Mouse (Mus musculus): ENCODE data around the gene Bmp4. TPM values are rescaled to one million over a fixed set of nuclear protein-coding genes. Genes with fewer than 3 reads are reported as not detected.

Bmp4 gene
- polyA plus RNA-seq, 1 experiment = 0.02 TPM

DNA sequence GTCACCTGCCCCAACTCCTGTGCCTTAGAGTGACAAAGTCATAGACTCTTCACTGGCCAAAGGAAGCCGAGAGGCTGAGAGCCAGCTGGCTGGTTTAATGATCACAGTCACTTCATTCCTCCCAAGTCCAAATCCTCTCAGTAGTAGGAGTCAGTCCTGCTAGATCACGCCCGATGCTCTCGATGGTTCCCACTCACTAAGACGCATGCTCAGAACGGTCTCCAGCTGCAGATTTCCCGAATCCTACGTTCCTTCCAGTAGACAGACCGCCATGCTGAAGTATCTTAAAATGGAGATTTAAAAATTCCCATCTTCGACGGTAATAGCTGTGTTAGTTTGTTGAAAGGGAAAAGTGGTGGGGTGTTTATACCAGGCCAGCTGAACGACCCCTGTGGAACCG lies 36.8 kb upstream of the Bmp4 start:
- no peaks in the 10 kb centered on the region for H3K27me3 ChIP-seq (ENCODE audit: control insufficient read depth, insufficient read depth, insufficient read length)
- H3K79me2 ChIP-seq (ENCODE audit: control insufficient read depth, insufficient read depth) = no peaks in the 10 kb centered on the region
- H3ac ChIP-seq (ENCODE audit: control insufficient read depth, insufficient read length) = no peak overlapping the region
- H3K4me3 ChIP-seq = no peak overlapping the region
- no peak overlapping the region for H3K4me2 ChIP-seq (ENCODE audit: low read depth)
- no peaks in the 10 kb centered on the region for H3K36me3 ChIP-seq (ENCODE audit: control insufficient read depth, insufficient read depth)
- no peak for TF ChIP-seq REST (IDR thresholded peaks at IDR 0.05; ENCODE audit: insufficient read depth, insufficient read length)
- TF ChIP-seq MYOD1 (IDR thresholded peaks at IDR 0.05; ENCODE audit: control insufficient read depth in 1 of 3, insufficient read length in 2 of 3, low read depth in 2 of 3) = no peak
- TF ChIP-seq POLR2AphosphoS2 (IDR thresholded peaks at IDR 0.05; ENCODE audit: insufficient read length, low read depth) = no peak
- no peak for TF ChIP-seq SRF (IDR thresholded peaks at IDR 0.05; ENCODE audit: control insufficient read depth, insufficient read length, low read depth)
- TF ChIP-seq TCF3 (IDR thresholded peaks at IDR 0.05; ENCODE audit: insufficient read length, low read depth) = no peak

DNA sequence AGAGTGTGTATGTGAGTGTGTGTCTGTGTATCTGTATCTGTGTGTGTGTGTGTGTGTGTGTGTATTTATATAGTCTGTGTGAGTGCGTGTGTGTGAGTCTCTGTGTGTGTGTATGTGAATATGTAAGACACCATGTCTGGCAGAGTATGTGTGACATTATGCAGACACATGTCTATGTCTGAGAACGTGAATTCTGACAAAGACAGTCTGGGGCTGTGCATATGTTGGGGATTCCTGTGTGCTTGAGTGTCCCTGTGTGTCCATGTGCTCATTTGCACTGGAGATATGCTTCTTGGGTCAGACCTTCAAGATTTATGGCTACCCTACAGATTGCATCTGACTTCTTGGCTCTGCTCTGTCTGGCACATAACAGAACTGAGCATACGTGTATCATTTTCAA lies 31.4 kb upstream of the Bmp4 start:
- Histone ChIP-seq H3K4me2 (ENCODE audit: low read depth) (no peak overlapping the region), H3K36me3 (ENCODE audit: control insufficient read depth, insufficient read depth) (no peaks in the 10 kb centered on the region), H3ac (ENCODE audit: control insufficient read depth, insufficient read length) (no peak overlapping the region), H3K27me3 (ENCODE audit: control insufficient read depth, insufficient read depth, insufficient read length) (no peaks in the 10 kb centered on the region), H3K4me3 (no peak overlapping the region), H3K79me2 (ENCODE audit: control insufficient read depth, insufficient read depth) (no peaks in the 10 kb centered on the region)
- TF ChIP-seq USF1 (IDR thresholded peaks at IDR 0.05; ENCODE audit: low read depth) (no peak), MAX (IDR thresholded peaks at IDR 0.05; ENCODE audit: low read depth) (no peak), TCF3 (IDR thresholded peaks at IDR 0.05; ENCODE audit: insufficient read length, low read depth) (no peak), REST (IDR thresholded peaks at IDR 0.05; ENCODE audit: insufficient read depth, insufficient read length) (no peak), E2F4 (IDR thresholded peaks at IDR 0.05; ENCODE audit: insufficient read depth) (no peak), CEBPB (IDR thresholded peaks at IDR 0.05; ENCODE audit: insufficient read depth, poor library complexity, severe bottlenecking) (no peak), MYOG (IDR thresholded peaks at IDR 0.05; ENCODE audit: control insufficient read depth in 1 of 3, insufficient read depth in 1 of 3, insufficient read length in 2 of 3, low read depth in 2 of 3) (no peak), POLR2A (IDR thresholded peaks at IDR 0.05; ENCODE audit: insufficient read length, low read depth) (no peak), POLR2AphosphoS2 (IDR thresholded peaks at IDR 0.05; ENCODE audit: insufficient read length, low read depth) (no peak), TCF12 (IDR thresholded peaks at IDR 0.05; ENCODE audit: insufficient read depth, poor library complexity, severe bottlenecking) (no peak)

DNA sequence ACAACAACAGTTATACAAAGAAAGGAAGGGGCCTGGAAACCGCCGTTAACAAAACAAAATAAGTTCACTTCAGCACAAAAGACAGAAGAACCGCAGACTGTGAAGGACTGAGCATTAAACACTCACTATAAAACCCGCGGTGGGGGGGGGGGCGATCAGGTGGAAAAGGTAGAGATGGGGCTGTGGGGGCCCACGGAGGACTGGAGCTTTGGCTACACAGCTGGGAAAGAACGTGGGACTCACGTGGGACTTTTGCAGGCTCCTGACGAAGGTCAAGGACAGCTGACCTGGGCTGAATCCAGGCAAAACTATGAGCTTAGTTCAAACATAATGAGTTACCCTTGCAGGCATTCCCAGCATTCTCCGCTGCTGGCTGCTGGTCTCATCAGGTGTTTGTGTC lies 28.8 kb upstream of the Bmp4 start:
- Histone ChIP-seq H3K4me2 (ENCODE audit: low read depth) (no peak overlapping the region), H3K27me3 (ENCODE audit: control insufficient read depth, insufficient read depth, insufficient read length) (no peaks in the 10 kb centered on the region), H3K36me3 (ENCODE audit: control insufficient read depth, insufficient read depth) (no peaks in the 10 kb centered on the region), H3K4me3 (no peak overlapping the region), H3K79me2 (ENCODE audit: control insufficient read depth, insufficient read depth) (no peaks in the 10 kb centered on the region), H3ac (ENCODE audit: control insufficient read depth, insufficient read length) (no peak overlapping the region)
- no peak for TF ChIP-seq POLR2A (IDR thresholded peaks at IDR 0.05; ENCODE audit: insufficient read length, low read depth)
- no peak for TF ChIP-seq TCF12 (IDR thresholded peaks at IDR 0.05; ENCODE audit: insufficient read depth, poor library complexity, severe bottlenecking)
- TF ChIP-seq MYOD1 (IDR thresholded peaks at IDR 0.05; ENCODE audit: control insufficient read depth in 1 of 3, insufficient read length in 2 of 3, low read depth in 2 of 3) = no peak
- TF ChIP-seq CEBPB (IDR thresholded peaks at IDR 0.05; ENCODE audit: insufficient read depth, poor library complexity, severe bottlenecking) = no peak
- no peak for TF ChIP-seq REST (IDR thresholded peaks at IDR 0.05; ENCODE audit: insufficient read depth, insufficient read length)
- no peak for TF ChIP-seq SRF (IDR thresholded peaks at IDR 0.05; ENCODE audit: control insufficient read depth, insufficient read length, low read depth)
- TF ChIP-seq MAX (IDR thresholded peaks at IDR 0.05; ENCODE audit: low read depth) = no peak
- no peak for TF ChIP-seq MYOG (IDR thresholded peaks at IDR 0.05; ENCODE audit: control insufficient read depth in 1 of 3, insufficient read depth in 1 of 3, insufficient read length in 2 of 3, low read depth in 2 of 3)
- TF ChIP-seq TCF3 (IDR thresholded peaks at IDR 0.05; ENCODE audit: insufficient read length, low read depth) = no peak
- TF ChIP-seq USF1 (IDR thresholded peaks at IDR 0.05; ENCODE audit: low read depth) = no peak
- TF ChIP-seq E2F4 (IDR thresholded peaks at IDR 0.05; ENCODE audit: insufficient read depth) = no peak
- no peak for TF ChIP-seq POLR2AphosphoS2 (IDR thresholded peaks at IDR 0.05; ENCODE audit: insufficient read length, low read depth)

DNA sequence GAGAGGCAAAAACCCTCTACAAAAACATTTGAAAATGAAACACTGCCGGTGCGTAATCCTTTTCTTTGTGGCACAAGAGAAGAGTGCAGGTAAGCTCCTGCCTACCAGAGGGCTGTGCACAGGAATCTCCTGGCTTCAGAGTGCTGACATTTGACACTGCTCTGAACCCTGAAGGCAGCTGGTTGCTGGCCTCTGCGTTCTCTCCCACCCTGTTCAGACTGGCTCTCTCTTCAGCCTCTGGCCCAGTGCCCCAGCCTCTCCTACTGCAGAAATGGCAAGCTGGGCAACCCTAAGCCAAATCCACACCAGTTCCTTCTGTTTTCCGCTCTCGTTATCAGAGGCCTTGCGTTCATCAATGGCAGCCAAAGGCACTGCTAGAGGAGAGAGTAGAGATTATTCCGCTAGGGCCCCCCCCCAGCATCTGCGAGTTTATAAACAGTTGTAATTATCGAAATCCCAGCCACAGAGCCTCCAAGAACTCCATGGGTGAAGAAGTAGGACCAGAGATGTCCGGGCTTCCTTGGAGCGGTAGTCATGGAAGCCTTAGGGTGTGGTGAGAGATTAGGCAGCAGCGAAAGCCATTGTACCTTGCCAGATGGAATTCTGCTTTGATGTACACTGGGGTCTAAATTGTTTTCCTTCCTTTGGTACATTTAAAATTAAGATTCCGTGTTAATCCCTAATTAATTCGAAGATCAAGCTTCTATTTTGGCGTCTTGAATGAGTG lies 28.1 kb upstream of the Bmp4 start:
- no peak for TF ChIP-seq E2F4 (IDR thresholded peaks at IDR 0.05; ENCODE audit: insufficient read depth)
- no peak for TF ChIP-seq SRF (IDR thresholded peaks at IDR 0.05; ENCODE audit: control insufficient read depth, insufficient read length, low read depth)
- TF ChIP-seq TCF12 (IDR thresholded peaks at IDR 0.05; ENCODE audit: insufficient read depth, poor library complexity, severe bottlenecking) = no peak
- no peak for TF ChIP-seq MYOD1 (IDR thresholded peaks at IDR 0.05; ENCODE audit: control insufficient read depth in 1 of 3, insufficient read length in 2 of 3, low read depth in 2 of 3)
- no peak for TF ChIP-seq MAX (IDR thresholded peaks at IDR 0.05; ENCODE audit: low read depth)
- no peak for TF ChIP-seq CEBPB (IDR thresholded peaks at IDR 0.05; ENCODE audit: insufficient read depth, poor library complexity, severe bottlenecking)
- no peak for TF ChIP-seq TCF3 (IDR thresholded peaks at IDR 0.05; ENCODE audit: insufficient read length, low read depth)
- TF ChIP-seq REST (IDR thresholded peaks at IDR 0.05; ENCODE audit: insufficient read depth, insufficient read length) = no peak
- TF ChIP-seq POLR2AphosphoS2 (IDR thresholded peaks at IDR 0.05; ENCODE audit: insufficient read length, low read depth) = no peak
- no peak for TF ChIP-seq USF1 (IDR thresholded peaks at IDR 0.05; ENCODE audit: low read depth)
- no peak for TF ChIP-seq MYOG (IDR thresholded peaks at IDR 0.05; ENCODE audit: control insufficient read depth in 1 of 3, insufficient read depth in 1 of 3, insufficient read length in 2 of 3, low read depth in 2 of 3)
- TF ChIP-seq POLR2A (IDR thresholded peaks at IDR 0.05; ENCODE audit: insufficient read length, low read depth) = no peak
- no peak overlapping the region for H3ac ChIP-seq (ENCODE audit: control insufficient read depth, insufficient read length)
- no peak overlapping the region for H3K4me3 ChIP-seq
- no peaks in the 10 kb centered on the region for H3K36me3 ChIP-seq (ENCODE audit: control insufficient read depth, insufficient read depth)
- H3K79me2 ChIP-seq (ENCODE audit: control insufficient read depth, insufficient read depth) = no peaks in the 10 kb centered on the region
- no peaks in the 10 kb centered on the region for H3K27me3 ChIP-seq (ENCODE audit: control insufficient read depth, insufficient read depth, insufficient read length)
- H3K4me2 ChIP-seq (ENCODE audit: low read depth) = no peak overlapping the region
